Mouse (Mus musculus) hindbrain, postnatal 0 days (tissue): ENCODE data around the gene Ugt2b34. TPM values are rescaled to one million over a fixed set of nuclear protein-coding genes. Genes with fewer than 3 reads are reported as not detected.
"Not testable (repeated sequence)": the region's sequence is repeated elsewhere in the genome, so short reads cannot be mapped to it uniquely, and the experiment has no call there.

Experiments used
- ATAC-seq: fragments of 200-750 bp; cut with Nextera tagmentation; 2 replicates; pipeline ENCODE4 v1.8.0; 2017; ENCODE audit warnings: mild to moderate bottlenecking, moderate TSS enrichment, moderate library complexity
- DNase-seq: peaks from one replicate; pipeline ENCODE4 v3.0.0-alpha.2; 2015; ENCODE audit warnings: low spot score
- H3K27ac ChIP-seq: fragments of 300-500 bp; sonication (generic); 2 replicates; pipeline ENCODE4 v1.5.1; 2014; ENCODE audit warnings: mild to moderate bottlenecking
- H3K27me3 ChIP-seq: fragments of 300-500 bp; sonication (generic); 2 replicates; pipeline ENCODE4 v1.6.1; 2014; ENCODE audit warnings: low read length, mixed read lengths; ENCODE audit not compliant: insufficient read depth
- H3K36me3 ChIP-seq: fragments of 300-500 bp; sonication (generic); 2 replicates; pipeline ENCODE4 v1.6.1; 2014; ENCODE audit warnings: low read length, mixed read lengths; ENCODE audit not compliant: insufficient read depth
- H3K4me1 ChIP-seq: fragments of 300-500 bp; sonication (generic); 2 replicates; pipeline ENCODE4 v1.6.1; 2014; ENCODE audit warnings: antibody characterized with exemption, low read length, mixed read lengths; ENCODE audit not compliant: insufficient read depth
- H3K4me2 ChIP-seq: fragments of 300-500 bp; sonication (generic); 2 replicates; pipeline ENCODE4 v1.6.1; 2014; ENCODE audit warnings: low read depth, mild to moderate bottlenecking, low read length, moderate library complexity, mixed read lengths
- H3K4me3 ChIP-seq: fragments of 300-500 bp; sonication (generic); 2 replicates; pipeline ENCODE4 v1.5.1; 2014; ENCODE audit warnings: low read length
- H3K9ac ChIP-seq: fragments of 300-500 bp; sonication (generic); replicated peaks from 2 replicates; pipeline ENCODE4 v1.6.1; 2014; ENCODE audit warnings: mild to moderate bottlenecking, low read length, moderate library complexity, mixed read lengths
- H3K9me3 ChIP-seq: fragments of 300-500 bp; sonication (generic); 2 replicates; pipeline ENCODE4 v1.6.1; 2016; ENCODE audit warnings: low read length, mixed read lengths
- CTCF ChIP-seq: IDR thresholded peaks from 2 replicates; pipeline ENCODE4 v1.5.1; 2016; ENCODE audit warnings: antibody characterized with exemption, control low read depth, low read depth
- WGBS: fragments of 180-500 bp; shearing (Covaris S2); extraction: QIAGEN DNeasy Blood & Tissue Kit; methylation state at CpG from one replicate; pipeline ENCODE4 v1.1.7; 2014; 5-methylcytosine and 5-hydroxymethylcytosine counted together
- polyA plus RNA-seq: library from polyadenylated mRNA; unstranded; fragments of >200 nt; fragmentation: Nextera tagmentation; extraction: Ambion mirVana; gene quantifications from 2 replicates; pipeline ENCODE4 v1.2.1, GENCODE M21; 2015
- total RNA-seq: library from RNA; depleted of rRNA; stranded (reverse); fragments of >200 nt; gene quantifications from 2 replicates; pipeline ENCODE4 v1.2.3, GENCODE M21; 2014; rRNA removed

Gene Ugt2b34
- total and polyA plus RNA-seq, 2 experiments from 2014 or later: not detected

GRCm38 (mm10) chr5:86851658-86852057 is 55.1 kb downstream of the Ugt2b34 start:
- whole genome bisulfite sequencing: 60% methylated on average over 5 of the region's 5 CpGs
- DNase-seq (no peak), ATAC-seq (no peak)

GRCm38 (mm10) chr5:86850104-86850503 is 56.6 kb downstream of the Ugt2b34 start:
- DNase-seq (peak; percentile 69), ATAC-seq (no peak)
- no peak overlapping the region for H3K27ac ChIP-seq
- peak; percentile 77 for TF ChIP-seq CTCF
- H3K9ac ChIP-seq: no peak overlapping the region
- no peak overlapping the region for H3K4me2 ChIP-seq
- H3K4me1 ChIP-seq: no peaks in the 10 kb centered on the region
- H3K4me3 ChIP-seq: no peak overlapping the region
- H3K9me3 ChIP-seq: no peaks in the 10 kb centered on the region
- H3K27me3 ChIP-seq: no peaks in the 10 kb centered on the region
- no peaks in the 10 kb centered on the region for H3K36me3 ChIP-seq

More at GRCm38 (mm10) chr5:86851658-86852057, 55.1 kb downstream of the Ugt2b34 start:
- Histone ChIP-seq H3K27me3 (no peaks in the 10 kb centered on the region), H3K4me2 (no peak overlapping the region), H3K9me3 (no peaks in the 10 kb centered on the region), H3K9ac (no peak overlapping the region), H3K27ac (no peak overlapping the region), H3K36me3 (no peaks in the 10 kb centered on the region), H3K4me3 (no peak overlapping the region), H3K4me1 (no peaks in the 10 kb centered on the region)
- TF ChIP-seq CTCF: no peak

GRCm38 (mm10) chr5:86841261-86841660 is 65.5 kb downstream of the Ugt2b34 start:
- H3K36me3 ChIP-seq, H3K4me2 ChIP-seq, H3K9ac ChIP-seq, H3K4me3 ChIP-seq, DNase-seq, H3K27ac ChIP-seq, H3K4me1 ChIP-seq, H3K9me3 ChIP-seq, ATAC-seq, H3K27me3 ChIP-seq: not testable (repeated sequence)
- TF ChIP-seq CTCF: peak; percentile 15; the same call in 1 of the 2 replicates

GRCm38 (mm10) chr5:86840207-86840606 is 66.5 kb downstream of the Ugt2b34 start:
- ATAC-seq (no peak), DNase-seq (no peak)
- H3K4me1 ChIP-seq: no peaks in the 10 kb centered on the region
- peaks cover 12% of the 10 kb centered on the region; the same call in 1 of the 2 replicates for H3K36me3 ChIP-seq
- no peak for TF ChIP-seq CTCF
- no peaks in the 10 kb centered on the region for H3K27me3 ChIP-seq
- no peak overlapping the region for H3K4me3 ChIP-seq
- H3K4me2 ChIP-seq: no peak overlapping the region
- WGBS: 98% methylated on average over 2 of the region's 2 CpGs
- no peaks in the 10 kb centered on the region for H3K9me3 ChIP-seq
- no peak overlapping the region for H3K27ac ChIP-seq
- H3K9ac ChIP-seq: no peak overlapping the region

Other genes with a start within 250 kb of the Ugt2b34 start
- gene Tmprss11b, start 230.6 kb downstream of the Ugt2b34 start, total RNA-seq: not detected in 2 replicates
- gene Tmprss11b, start 230.6 kb downstream of the Ugt2b34 start, polyA plus RNA-seq: not detected in 2 replicates
- not detected in 2 replicates for gene Tmprss11e, start 161.1 kb downstream of the Ugt2b34 start, total RNA-seq
- gene Tmprss11e, start 161.1 kb downstream of the Ugt2b34 start, polyA plus RNA-seq: 0.04 TPM in 1 of 2 replicates, not detected in the other
- 33.6 and 35.5 TPM in 2 replicates for gene Ythdc1, start 102.7 kb downstream of the Ugt2b34 start, total RNA-seq
- 27.5 and 28.0 TPM in 2 replicates for gene Ythdc1, start 102.7 kb downstream of the Ugt2b34 start, polyA plus RNA-seq
- gene Ugt2b1, start 19.6 kb upstream of the Ugt2b34 start, total RNA-seq: not detected in 2 replicates
- not detected in 2 replicates for gene Ugt2b1, start 19.6 kb upstream of the Ugt2b34 start, polyA plus RNA-seq
- gene Ugt2b35, start 93.9 kb upstream of the Ugt2b34 start, total RNA-seq: not detected in 2 replicates
- gene Ugt2b35, start 93.9 kb upstream of the Ugt2b34 start, polyA plus RNA-seq: not detected in 2 replicates
- not detected in 2 replicates for gene Ugt2b36, start 185.6 kb upstream of the Ugt2b34 start, total RNA-seq
- gene Ugt2b36, start 185.6 kb upstream of the Ugt2b34 start, polyA plus RNA-seq: 0.13 TPM in 1 of 2 replicates, not detected in the other
- gene Ugt2b5, start 233.4 kb upstream of the Ugt2b34 start, total RNA-seq: not detected in 2 replicates
- gene Ugt2b5, start 233.4 kb upstream of the Ugt2b34 start, polyA plus RNA-seq: 0.13 TPM in 1 of 2 replicates, not detected in the other